Mouse (Mus musculus) forebrain, embryonic 16.5 days (tissue): ENCODE results near the gene Nxph1. TPM values are rescaled to one million over a fixed set of nuclear protein-coding genes. Genes with fewer than 3 reads are reported as not detected.

Experiments
- ATAC-seq: fragments of 200-750 bp; cut with Nextera tagmentation; 2 replicates; pipeline ENCODE4 v1.8.0; 2017; ENCODE audit warnings: mild to moderate bottlenecking, moderate library complexity
- H3K27ac ChIP-seq: fragments of 300-500 bp; sonication (generic); 2 replicates; pipeline ENCODE4 v1.5.1; 2014; ENCODE audit warnings: low read length, control low read depth
- H3K27me3 ChIP-seq: fragments of 300-500 bp; sonication (generic); replicated peaks from 2 replicates; pipeline ENCODE4 v1.6.1; 2014; ENCODE audit warnings: low read length; ENCODE audit not compliant: control insufficient read depth, insufficient read depth
- H3K36me3 ChIP-seq: fragments of 300-500 bp; sonication (generic); 2 replicates; pipeline ENCODE4 v1.6.1; 2014; ENCODE audit not compliant: control insufficient read depth, insufficient read depth
- H3K4me1 ChIP-seq: fragments of 300-500 bp; sonication (generic); replicated peaks from 2 replicates; pipeline ENCODE4 v1.6.1; 2014; ENCODE audit warnings: low read length; ENCODE audit not compliant: control insufficient read depth, insufficient read depth
- H3K4me2 ChIP-seq: fragments of 300-500 bp; sonication (generic); 2 replicates; pipeline ENCODE4 v1.6.1; 2014; ENCODE audit warnings: mild to moderate bottlenecking, low read length, control low read depth
- H3K4me3 ChIP-seq: fragments of 300-500 bp; sonication (generic); replicated peaks from 2 replicates; pipeline ENCODE4 v1.5.1; 2014; ENCODE audit warnings: mild to moderate bottlenecking, low read length, control low read depth
- H3K9ac ChIP-seq: fragments of 300-500 bp; sonication (generic); replicated peaks from 2 replicates; pipeline ENCODE4 v1.6.1; 2014; ENCODE audit warnings: low read depth, low read length, control low read depth
- H3K9me3 ChIP-seq: fragments of 300-500 bp; sonication (generic); 2 replicates; pipeline ENCODE4 v1.6.1; 2016; ENCODE audit warnings: low read length; ENCODE audit not compliant: control insufficient read depth
- WGBS: fragments of 180-500 bp; shearing (Covaris S2); extraction: QIAGEN DNeasy Blood & Tissue Kit; methylation state at CpG from one replicate; pipeline ENCODE4 v1.1.7; 2014; 5-methylcytosine and 5-hydroxymethylcytosine counted together
- polyA plus RNA-seq: library from polyadenylated mRNA; unstranded; fragments of >200 nt; fragmentation: Nextera tagmentation; extraction: Ambion mirVana; gene quantifications from 2 replicates; pipeline ENCODE4 v1.2.1, GENCODE M21; 2015

Gene Nxph1
- polyA plus RNA-seq, 1 experiment from 2014 or later: 47.6 TPM

DNA sequence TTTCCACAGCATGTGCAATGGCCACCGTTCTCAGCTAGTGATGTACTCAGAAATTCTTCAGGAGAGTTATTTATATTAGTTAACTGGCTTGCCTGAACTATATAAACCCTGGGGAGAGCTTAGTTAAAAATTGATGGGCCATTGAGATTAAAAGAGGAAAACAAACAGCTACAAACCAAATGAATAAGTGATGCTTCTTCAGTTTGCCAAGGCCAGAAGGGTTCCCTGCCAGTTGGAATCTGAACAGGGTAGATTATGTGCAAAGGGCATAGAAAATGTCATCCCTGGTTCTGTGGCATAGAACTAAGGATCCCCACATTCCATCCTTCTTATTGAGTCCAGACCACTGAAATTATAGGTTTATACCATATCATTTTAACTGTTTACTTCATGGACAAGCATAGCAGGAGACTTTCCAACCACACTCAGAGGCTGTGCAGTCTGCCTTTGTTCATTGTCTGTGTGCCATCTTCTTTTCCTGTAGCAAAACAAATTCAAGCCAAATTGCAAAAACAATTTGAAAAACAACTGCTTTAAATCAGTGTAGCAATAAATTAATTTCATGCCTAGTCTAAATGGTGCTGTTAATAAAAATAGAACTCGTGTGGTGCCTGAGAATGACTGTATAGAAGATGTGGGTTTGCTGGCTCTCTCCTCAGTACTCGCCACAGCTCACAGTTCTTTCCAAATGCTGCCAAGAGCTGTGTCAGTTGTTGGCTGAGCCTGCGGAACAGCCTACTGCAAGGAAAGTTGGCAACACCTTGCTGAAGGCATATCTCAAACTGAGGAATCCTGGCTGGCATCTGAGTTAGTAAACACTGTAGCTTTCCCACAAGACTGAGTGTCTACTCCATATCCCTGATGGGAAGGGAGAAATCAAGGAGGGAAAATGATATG lies 129.8 kb downstream of the Nxph1 start:
- peak; percentile 94 for ATAC-seq
- Histone ChIP-seq H3K27ac (no peak overlapping the region), H3K4me2 (no peak overlapping the region), H3K27me3 (no peaks in the 10 kb centered on the region), H3K36me3 (no peaks in the 10 kb centered on the region), H3K9ac (no peak overlapping the region), H3K4me3 (no peak overlapping the region), H3K4me1 (no peaks in the 10 kb centered on the region), H3K9me3 (no peaks in the 10 kb centered on the region)
- 48% methylated on average over 4 of the region's 4 CpGs for WGBS

DNA sequence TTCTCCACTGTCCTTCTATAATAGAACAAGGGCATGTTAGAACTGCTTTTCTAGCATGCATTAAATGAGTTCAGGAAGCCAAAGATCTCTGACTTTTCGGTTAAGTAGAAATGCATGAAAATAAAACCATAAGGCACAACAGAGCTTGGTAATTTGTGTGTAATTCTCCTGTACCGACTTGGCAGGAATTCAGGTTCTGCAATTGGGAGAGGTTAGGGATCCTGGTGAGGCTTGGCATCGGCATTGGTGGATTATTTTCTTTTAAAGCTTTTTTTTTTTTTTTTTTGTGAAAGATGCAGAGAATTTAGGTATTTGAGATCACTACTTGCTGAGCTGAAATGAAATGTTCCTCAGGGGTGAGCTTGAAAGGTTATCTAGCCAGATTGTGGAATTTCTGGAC lies 135.6 kb downstream of the Nxph1 start:
- 69% methylated on average over 3 of the region's 3 CpGs for WGBS
- ATAC-seq: no peak
- no peak overlapping the region for H3K9ac ChIP-seq
- H3K9me3 ChIP-seq: no peaks in the 10 kb centered on the region
- H3K4me3 ChIP-seq: no peak overlapping the region
- no peaks in the 10 kb centered on the region for H3K4me1 ChIP-seq
- H3K27ac ChIP-seq: no peak overlapping the region
- no peak overlapping the region for H3K4me2 ChIP-seq
- no peaks in the 10 kb centered on the region for H3K27me3 ChIP-seq
- H3K36me3 ChIP-seq: no peaks in the 10 kb centered on the region

DNA sequence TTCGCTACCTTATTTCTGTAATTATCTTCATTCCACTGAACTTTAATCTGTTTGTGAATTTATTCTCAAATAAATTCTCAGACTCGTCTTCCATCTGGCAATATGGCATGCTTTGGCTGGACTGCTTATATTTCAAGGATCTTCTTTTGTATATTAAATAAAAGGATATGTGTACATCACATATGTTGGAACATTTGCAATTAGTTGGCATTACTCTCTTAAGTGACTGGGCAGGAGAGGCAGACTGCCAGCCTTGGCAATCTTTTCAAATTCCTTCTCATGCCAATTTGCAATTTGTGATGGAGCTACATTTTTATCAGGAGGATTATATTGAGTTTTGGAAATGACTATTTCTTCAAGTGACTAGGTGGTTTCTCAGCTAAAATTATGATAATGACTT lies 149.1 kb downstream of the Nxph1 start:
- H3K9me3 ChIP-seq: no peaks in the 10 kb centered on the region
- 0 out of 2 replicates have a peak, but pooled peaks have one; percentile 67 for ATAC-seq
- no peak overlapping the region for H3K27ac ChIP-seq
- no peaks in the 10 kb centered on the region for H3K27me3 ChIP-seq
- no peak overlapping the region for H3K4me3 ChIP-seq
- H3K4me2 ChIP-seq: no peak overlapping the region
- no peak overlapping the region for H3K9ac ChIP-seq
- WGBS: 58% methylated on average over 2 of the region's 2 CpGs
- H3K4me1 ChIP-seq: no peaks in the 10 kb centered on the region
- H3K36me3 ChIP-seq: no peaks in the 10 kb centered on the region

DNA sequence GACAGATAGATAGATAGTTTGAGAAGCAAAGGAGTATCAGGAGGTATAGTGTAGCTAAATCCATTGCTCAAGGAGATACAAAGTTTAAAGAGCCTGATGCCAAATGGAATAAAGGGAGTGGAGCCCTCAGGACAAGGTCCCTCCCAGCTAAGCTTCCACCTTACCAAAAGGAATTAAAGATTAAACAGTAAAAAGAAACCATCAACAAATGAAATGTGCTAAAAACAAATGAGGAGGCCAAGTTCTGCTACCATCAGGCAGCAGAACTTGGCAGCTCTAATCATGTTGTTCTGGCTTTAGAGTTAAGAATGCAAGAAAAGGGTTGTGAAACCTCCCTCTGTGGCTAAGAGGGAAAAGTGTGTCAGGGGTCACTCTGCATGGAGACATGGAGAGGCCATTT lies 159.1 kb downstream of the Nxph1 start:
- Histone ChIP-seq H3K9me3 (no peaks in the 10 kb centered on the region), H3K27me3 (no peaks in the 10 kb centered on the region), H3K4me3 (no peak overlapping the region), H3K27ac (no peak overlapping the region), H3K4me1 (no peaks in the 10 kb centered on the region), H3K36me3 (no peaks in the 10 kb centered on the region), H3K9ac (no peak overlapping the region), H3K4me2 (no peak overlapping the region)
- ATAC-seq: no peak

DNA sequence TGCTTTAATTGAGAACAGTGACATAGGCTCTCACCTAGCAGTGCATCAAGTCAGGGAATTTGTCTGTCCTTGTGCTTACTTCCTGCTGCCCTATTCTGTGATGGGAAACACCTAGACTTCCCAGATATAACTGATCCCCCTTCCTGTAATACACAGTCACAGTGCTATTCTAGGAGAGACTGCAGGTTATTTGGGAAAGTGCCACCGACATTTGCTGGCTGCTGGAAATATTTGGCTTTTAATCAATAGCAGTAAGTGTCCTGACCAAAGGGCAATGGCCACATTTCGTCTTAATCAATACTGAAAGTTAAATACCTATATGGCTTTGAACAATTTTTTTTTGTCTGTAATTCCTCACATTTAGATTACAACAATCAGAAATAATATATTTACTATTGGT lies 170.9 kb downstream of the Nxph1 start:
- no peaks in the 10 kb centered on the region for H3K27me3 ChIP-seq

DNA sequence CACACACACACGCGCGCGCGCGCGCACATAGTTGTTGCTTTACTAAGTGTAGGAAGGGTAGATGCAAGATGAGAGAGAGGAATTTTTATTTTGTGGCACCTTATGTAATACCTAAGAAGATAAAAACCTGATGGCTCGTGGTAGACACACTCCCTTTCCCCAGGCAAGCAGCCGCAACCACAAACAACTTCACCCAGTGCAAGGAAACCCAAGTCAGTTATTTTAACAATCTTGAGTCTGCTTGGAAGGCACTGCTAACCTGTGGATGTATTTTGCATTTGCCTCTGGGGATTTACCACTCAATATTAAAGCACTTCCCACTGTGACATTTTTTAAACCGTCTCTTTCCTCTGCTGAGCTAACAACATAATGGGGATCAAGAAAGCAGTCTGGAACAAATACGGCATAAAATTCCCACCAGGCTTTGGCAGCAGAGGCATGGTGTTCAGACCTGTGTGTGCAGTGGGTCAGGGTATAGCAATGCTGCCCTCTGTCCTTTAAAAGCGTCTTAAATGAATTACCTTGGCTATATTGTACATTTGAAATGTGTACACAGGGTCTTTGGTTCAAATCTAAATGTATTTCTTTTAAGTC lies 176.2 kb downstream of the Nxph1 start:
- H3K9ac ChIP-seq: no peak overlapping the region
- H3K36me3 ChIP-seq: no peaks in the 10 kb centered on the region
- no peak overlapping the region for H3K4me3 ChIP-seq
- H3K4me1 ChIP-seq: no peaks in the 10 kb centered on the region
- 76% methylated on average over 12 of the region's 12 CpGs for WGBS
- no peak overlapping the region for H3K4me2 ChIP-seq
- H3K27me3 ChIP-seq: no peaks in the 10 kb centered on the region
- H3K27ac ChIP-seq: no peak overlapping the region; the same call in 1 of the 2 replicates
- ATAC-seq: peak; percentile 20; the same call in 1 of the 2 replicates
- no peaks in the 10 kb centered on the region for H3K9me3 ChIP-seq

More for the DNA sequence above, 170.9 kb downstream of the Nxph1 start:
- Histone ChIP-seq H3K27ac (no peak overlapping the region), H3K4me1 (no peaks in the 10 kb centered on the region), H3K4me2 (no peak overlapping the region), H3K4me3 (no peak overlapping the region), H3K9ac (no peak overlapping the region), H3K36me3 (no peaks in the 10 kb centered on the region), H3K9me3 (no peaks in the 10 kb centered on the region)
- no peak for ATAC-seq
- 90% methylated on average over 2 of the region's 2 CpGs for WGBS

DNA sequence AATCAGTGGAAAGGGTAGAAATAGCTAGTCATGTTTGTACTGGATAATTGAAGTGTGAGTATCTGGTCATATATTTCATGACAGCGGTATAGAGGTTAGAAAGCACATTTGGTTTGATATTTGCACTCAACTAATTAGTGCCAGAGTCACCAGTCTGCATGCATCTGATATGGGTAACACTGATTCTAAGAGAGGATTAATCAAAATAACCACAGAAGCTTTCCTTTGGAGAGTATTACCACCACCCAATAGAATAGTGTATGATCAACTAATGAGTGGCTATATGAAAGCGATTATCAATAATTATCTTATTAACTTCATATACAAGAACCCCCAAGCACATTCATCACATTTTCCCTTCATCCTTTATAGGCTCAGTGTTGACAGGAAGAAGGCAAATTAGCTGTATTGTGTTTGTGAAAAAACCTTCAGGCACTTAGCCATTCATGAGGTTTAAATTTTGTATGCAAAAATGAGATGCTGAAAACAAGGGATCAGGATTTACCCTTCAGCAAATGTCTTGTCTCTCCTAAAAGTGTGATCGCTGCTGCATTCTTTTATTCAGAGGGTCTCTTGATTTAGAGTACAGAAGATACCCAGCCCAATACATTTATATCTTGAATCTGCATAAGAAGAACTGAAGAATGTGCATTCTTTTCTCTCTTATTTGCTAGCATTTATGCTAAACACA lies 185.5 kb downstream of the Nxph1 start:
- Histone ChIP-seq H3K4me1 (no peaks in the 10 kb centered on the region), H3K9ac (no peak overlapping the region), H3K27ac (no peak overlapping the region), H3K4me3 (no peak overlapping the region), H3K36me3 (no peaks in the 10 kb centered on the region), H3K27me3 (no peaks in the 10 kb centered on the region), H3K9me3 (no peaks in the 10 kb centered on the region), H3K4me2 (no peak overlapping the region)
- peak; percentile 33 for ATAC-seq
- WGBS: 51% methylated on average over 3 of the region's 3 CpGs

DNA sequence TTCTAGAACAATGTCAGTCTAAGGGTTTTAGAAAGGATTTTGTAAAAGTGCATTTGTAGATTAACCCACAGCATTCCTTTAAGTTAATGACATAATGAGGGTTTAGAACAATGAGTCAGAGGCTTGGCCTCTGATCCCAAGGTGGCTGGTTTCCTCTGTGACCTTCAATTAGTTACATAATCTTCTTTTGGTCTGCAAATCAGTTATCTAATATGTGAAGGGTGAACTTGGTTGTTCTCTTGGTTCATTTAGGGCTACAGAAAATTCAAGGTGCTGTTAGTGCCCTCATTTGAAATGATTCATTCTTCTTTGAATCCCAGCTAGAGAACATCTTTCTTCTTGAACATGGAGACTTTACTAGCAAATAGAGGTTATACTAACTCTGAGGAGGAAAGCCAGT lies 199.7 kb downstream of the Nxph1 start:
- Histone ChIP-seq H3K9me3 (no peaks in the 10 kb centered on the region), H3K4me1 (no peaks in the 10 kb centered on the region), H3K9ac (no peak overlapping the region), H3K4me2 (no peak overlapping the region), H3K4me3 (no peak overlapping the region), H3K27me3 (no peaks in the 10 kb centered on the region), H3K27ac (no peak overlapping the region), H3K36me3 (no peaks in the 10 kb centered on the region)
- ATAC-seq: no peak

DNA sequence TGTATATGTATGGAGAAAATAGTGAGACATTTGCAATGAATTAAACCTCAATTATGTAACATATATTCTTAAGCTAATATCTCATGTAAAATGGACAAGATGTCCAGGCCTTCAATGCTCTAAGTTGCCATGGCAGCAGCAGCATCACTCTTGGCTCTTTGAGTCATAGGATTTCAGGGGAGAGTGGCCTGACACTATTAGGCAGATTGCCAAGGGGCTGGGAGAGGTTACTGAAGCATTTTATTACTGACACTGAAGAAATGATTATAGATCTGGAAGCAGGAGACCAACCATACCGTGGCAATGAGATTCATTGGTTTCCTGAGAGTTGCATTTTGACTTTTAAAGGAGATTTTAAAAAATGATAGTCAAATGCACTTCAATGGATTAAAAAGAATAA lies 201.6 kb downstream of the Nxph1 start:
- no peak overlapping the region for H3K4me2 ChIP-seq
- no peaks in the 10 kb centered on the region for H3K9me3 ChIP-seq
- ATAC-seq: no peak
- H3K9ac ChIP-seq: no peak overlapping the region
- 36% methylated on average over 1 of the region's 1 CpGs for WGBS
- no peak overlapping the region for H3K27ac ChIP-seq
- H3K36me3 ChIP-seq: no peaks in the 10 kb centered on the region
- H3K4me3 ChIP-seq: no peak overlapping the region
- no peaks in the 10 kb centered on the region for H3K27me3 ChIP-seq
- H3K4me1 ChIP-seq: no peaks in the 10 kb centered on the region
